In genomic region chr11:68448356-68448755, GRCm38 (mm10) we compare ENCODE assay signal across 21 mouse cellular contexts. TPM values are rescaled to one million over a fixed set of nuclear protein-coding genes. Genes with fewer than 3 reads are reported as not detected.
"Had no signal": no experiment of that assay in that cellular context is flagged by ENCODE, and none has a peak within 500 bp of the region (broad histone marks: within the 10 kb centered on the region; RNA-seq: fewer than 3 reads in every experiment).

No protein-coding gene starts in this region.

- H3K9ac ChIP-seq: liver, postnatal 0 days; lung, embryonic 15.5 days; midbrain, embryonic 12.5 days; neural tube, embryonic 12.5 days had no signal

- DNase-seq: liver, postnatal 0 days; lung, adult 2 months; lung, postnatal 14 days; lung, postnatal 36 days; midbrain, embryonic 14.5 days; right cerebral cortex, postnatal 25 days; right cerebral cortex, postnatal 4 days; spleen, adult 18-20 months; thymus, adult 18-20 months; thymus, postnatal 14 days; thymus, postnatal 36 days had no signal

- H3K4me3 ChIP-seq: lung, embryonic 15.5 days; midbrain, embryonic 10.5 days; midbrain, embryonic 12.5 days; myocyte; neural tube, embryonic 12.5 days had no signal

- H3K4me2 ChIP-seq: lung, embryonic 15.5 days; midbrain, embryonic 12.5 days; neural tube, embryonic 12.5 days had no signal

- H3K36me3 ChIP-seq: lung, embryonic 15.5 days; midbrain, embryonic 10.5 days; midbrain, embryonic 12.5 days; neural tube, embryonic 12.5 days had no signal

- ATAC-seq: liver, postnatal 0 days; lung, postnatal 0 days; midbrain, embryonic 16.5 days had no signal

- H3K9me3 ChIP-seq: lung, embryonic 15.5 days; midbrain, embryonic 10.5 days; midbrain, embryonic 12.5 days; neural tube, embryonic 12.5 days had no signal

- H3K27ac ChIP-seq: lung, embryonic 15.5 days; midbrain, embryonic 10.5 days; midbrain, embryonic 12.5 days; neural tube, embryonic 12.5 days had no signal

- H3K27me3 ChIP-seq: lung, embryonic 15.5 days; midbrain, embryonic 12.5 days; neural tube, embryonic 12.5 days had no signal

RNA-seq across cellular contexts. Expression of gene Ntn1, which starts 47.7 kb away (rescaled TPM):
- total RNA-seq: megakaryocyte, adult 5-6 weeks; megakaryocyte-erythroid progenitor cell, adult 5-6 weeks; neutrophil, adult 5-6 weeks had no signal
